9 mouse cellular contexts compared by ENCODE assay signal in genomic region chr5:119844994-119845393, GRCm38 (mm10). TPM values are rescaled to one million over a fixed set of nuclear protein-coding genes. Genes with fewer than 3 reads are reported as not detected.
DNase-seq lines count a peak whose midpoint lies in the region; ATAC-seq and TF ChIP-seq lines count a peak whose summit lies in the region.
"Had no signal": no experiment of that assay in that cellular context is flagged by ENCODE, and none has a peak within 500 bp of the region (broad histone marks: within the 10 kb centered on the region; RNA-seq: fewer than 3 reads in every experiment).

No protein-coding gene starts in this region.

- intact Hi-C loops in gastrocnemius, adult 2 months (cut with DNase I): no loop called here

- TF ChIP-seq CTCF in gastrocnemius, adult 2 months (IDR thresholded peaks at IDR 0.05): no peak

- under 1% methylated on average over 21 of the region's 21 CpGs for WGBS in embryonic facial prominence, embryonic 15.5 days
- under 1% methylated on average over 21 of the region's 21 CpGs for WGBS in hindbrain, embryonic 12.5 days
- WGBS in midbrain, embryonic 13.5 days: under 1% methylated on average over 21 of the region's 21 CpGs

- H3K4me3 ChIP-seq in megakaryocyte, embryonic 14.5 days (replicated peaks): peak overlapping the region; percentile 65
- H3K4me3 ChIP-seq in embryonic facial prominence, embryonic 15.5 days (replicated peaks): peak overlapping the region; percentile 23
- H3K4me3 ChIP-seq in hindbrain, embryonic 12.5 days: peak overlapping the region; percentile 6
- H3K4me3 ChIP-seq in midbrain, embryonic 13.5 days (replicated peaks): peak overlapping the region; percentile 25
- no peak overlapping the region for H3K4me3 ChIP-seq in gastrocnemius, adult 2 months
- H3K4me3 ChIP-seq: liver, embryonic 15.5 days had no signal

- ATAC-seq in megakaryocyte, adult 5-6 weeks (ENCODE audit: poor library complexity, severe bottlenecking): no peak
- no peak for ATAC-seq in embryonic facial prominence, embryonic 15.5 days (ENCODE audit: insufficient number of reproducible peaks, low FRiP score, low TSS enrichment, low read depth)
- peak; percentile 54; the same call in 1 of the 2 replicates for ATAC-seq in hindbrain, embryonic 12.5 days (ENCODE audit: low FRiP score)
- ATAC-seq in midbrain, embryonic 13.5 days: peak; percentile 81
- no peak for ATAC-seq in cerebellum, adult (ENCODE audit: insufficient number of reproducible peaks, low FRiP score, low TSS enrichment)

- DNase-seq in gastrocnemius, adult 2 months: no peak
- no peak for DNase-seq in MN1 (ENCODE audit: low spot score)

- no peaks in the 10 kb centered on the region for H3K36me3 ChIP-seq in megakaryocyte, embryonic 14.5 days (replicated peaks; ENCODE audit: low read length)
- no peaks in the 10 kb centered on the region for H3K36me3 ChIP-seq in embryonic facial prominence, embryonic 15.5 days
- H3K36me3 ChIP-seq in hindbrain, embryonic 12.5 days: no peaks in the 10 kb centered on the region
- no peaks in the 10 kb centered on the region for H3K36me3 ChIP-seq in midbrain, embryonic 13.5 days
- H3K36me3 ChIP-seq: liver, embryonic 15.5 days had no signal

- H3K27ac ChIP-seq in embryonic facial prominence, embryonic 15.5 days (replicated peaks): no peak overlapping the region
- H3K27ac ChIP-seq in hindbrain, embryonic 12.5 days: no peak overlapping the region
- H3K27ac ChIP-seq in midbrain, embryonic 13.5 days: no peak overlapping the region
- H3K27ac ChIP-seq in gastrocnemius, adult 2 months: no peak overlapping the region
- H3K27ac ChIP-seq: liver, embryonic 15.5 days had no signal

- peak overlapping the region; percentile 42 for H3K4me2 ChIP-seq in embryonic facial prominence, embryonic 15.5 days (replicated peaks)
- peak overlapping the region; percentile 29 for H3K4me2 ChIP-seq in hindbrain, embryonic 12.5 days (replicated peaks)
- peak overlapping the region; percentile 50 for H3K4me2 ChIP-seq in midbrain, embryonic 13.5 days (replicated peaks)
- H3K4me2 ChIP-seq: liver, embryonic 15.5 days had no signal

- peaks cover 11% of the 10 kb centered on the region for H3K4me1 ChIP-seq in megakaryocyte, embryonic 14.5 days
- peaks cover 11% of the 10 kb centered on the region for H3K4me1 ChIP-seq in embryonic facial prominence, embryonic 15.5 days
- peaks cover 7% of the 10 kb centered on the region for H3K4me1 ChIP-seq in hindbrain, embryonic 12.5 days
- peaks cover 14% of the 10 kb centered on the region for H3K4me1 ChIP-seq in midbrain, embryonic 13.5 days (replicated peaks)
- H3K4me1 ChIP-seq: liver, embryonic 15.5 days had no signal

- no peak overlapping the region for H3K9ac ChIP-seq in embryonic facial prominence, embryonic 15.5 days
- no peak overlapping the region for H3K9ac ChIP-seq in hindbrain, embryonic 12.5 days
- no peak overlapping the region for H3K9ac ChIP-seq in midbrain, embryonic 13.5 days (replicated peaks)
- H3K9ac ChIP-seq: liver, embryonic 15.5 days had no signal

- H3K9me3 ChIP-seq in megakaryocyte, embryonic 14.5 days: no peaks in the 10 kb centered on the region
- H3K9me3 ChIP-seq in embryonic facial prominence, embryonic 15.5 days (replicated peaks): no peaks in the 10 kb centered on the region
- H3K9me3 ChIP-seq in hindbrain, embryonic 12.5 days (replicated peaks): no peaks in the 10 kb centered on the region
- no peaks in the 10 kb centered on the region for H3K9me3 ChIP-seq in midbrain, embryonic 13.5 days
- H3K9me3 ChIP-seq: liver, embryonic 15.5 days had no signal

- peaks cover 91% of the 10 kb centered on the region for H3K27me3 ChIP-seq in megakaryocyte, embryonic 14.5 days (replicated peaks)
- H3K27me3 ChIP-seq in embryonic facial prominence, embryonic 15.5 days: peaks cover 89% of the 10 kb centered on the region
- peaks cover 86% of the 10 kb centered on the region for H3K27me3 ChIP-seq in hindbrain, embryonic 12.5 days
- H3K27me3 ChIP-seq in midbrain, embryonic 13.5 days: peaks cover 81% of the 10 kb centered on the region

RNA-seq across cellular contexts. Expression of gene Tbx5, which starts 12.5 kb away (rescaled TPM):
- 0.06 TPM in 1 of 2 replicates, not detected in the other for polyA plus RNA-seq in megakaryocyte, embryonic 14.5 days (2012; ENCODE audit: insufficient read depth, low replicate concordance)
- total RNA-seq in megakaryocyte, adult 5-6 weeks (2015): not detected in 2 replicates
- total RNA-seq in megakaryocyte, adult 5-6 weeks (2017): not detected in 2 replicates
- 0.71 and 1.8 TPM in 2 replicates for polyA plus RNA-seq in embryonic facial prominence, embryonic 15.5 days (2015; fragmentation: Nextera tagmentation; extraction: Ambion mirVana)
- 0.09 and 0.13 TPM in 2 replicates for polyA plus RNA-seq in hindbrain, embryonic 12.5 days (2016; fragmentation: Nextera tagmentation; extraction: Ambion mirVana)
- not detected in 2 replicates for polyA plus RNA-seq in midbrain, embryonic 13.5 days (2015; fragmentation: Nextera tagmentation; extraction: Ambion mirVana)
- total RNA-seq in gastrocnemius, adult 2 months (2021): under 1 TPM in 1 of 2 experiments, not detected in 1; 0.28 TPM

Comparison
In these comparisons a context has a peak if more than half of its experiments do, and no peak if none do; other contexts are left out.
1. ATAC-seq: peak in hindbrain, embryonic 12.5 days (single experiment) and midbrain, embryonic 13.5 days (single experiment); none in megakaryocyte, adult 5-6 weeks (single experiment), embryonic facial prominence, embryonic 15.5 days (single experiment) and cerebellum, adult (single experiment).
2. Peak in every context shown above with its lines, with median percentiles within 50 percentile points of each other: H3K4me2 ChIP-seq.